Mouse (Mus musculus) kidney, adult 18-20 months (tissue): ENCODE data around the gene Mok.

Experiments
- DNase-seq: peaks from one replicate; pipeline ENCODE4 v3.0.0; 2021

Mok gene

GRCm38 (mm10) chr12:110846191-110846765, 5.5 kb upstream of the Mok start:
- peak; percentile 9 for DNase-seq

GRCm38 (mm10) chr12:110845131-110845880, 4.6 kb upstream of the Mok start:
- DNase-seq: peak; percentile 97

GRCm38 (mm10) chr12:110844227-110845130, 3.7 kb upstream of the Mok start:
- peak; percentile 63 for DNase-seq

- peak; percentile 92 for DNase-seq
Observed at GRCm38 (mm10) chr12:110843194-110844048, 2.7 kb upstream of the Mok start.

- DNase-seq: no peak
Observed at GRCm38 (mm10) chr12:110841731-110842493, 1.2 kb upstream of the Mok start.

GRCm38 (mm10) chr12:110837850-110838249, 2.9 kb downstream of the Mok start:
- DNase-seq: no peak

GRCm38 (mm10) chr12:110837192-110837841, 3.4 kb downstream of the Mok start:
- DNase-seq: peak; percentile 51

- DNase-seq: no peak
Observed at GRCm38 (mm10) chr12:110836729-110837128, 4.0 kb downstream of the Mok start.

GRCm38 (mm10) chr12:110835182-110835581, 5.6 kb downstream of the Mok start:
- no peak for DNase-seq

GRCm38 (mm10) chr12:110830293-110831024, 10.3 kb downstream of the Mok start:
- DNase-seq: no peak

GRCm38 (mm10) chr12:110828908-110829307, 11.8 kb downstream of the Mok start:
- no peak for DNase-seq

GRCm38 (mm10) chr12:110822366-110822765, 18.4 kb downstream of the Mok start:
- DNase-seq: no peak

GRCm38 (mm10) chr12:110821787-110822186, 19.0 kb downstream of the Mok start:
- no peak for DNase-seq

GRCm38 (mm10) chr12:110819367-110819766, 21.4 kb downstream of the Mok start:
- DNase-seq: no peak

- DNase-seq: no peak
Observed at GRCm38 (mm10) chr12:110816833-110817232, 23.9 kb downstream of the Mok start.

- no peak for DNase-seq
Observed at GRCm38 (mm10) chr12:110814924-110815323, 25.8 kb downstream of the Mok start.

- no peak for DNase-seq
Observed at GRCm38 (mm10) chr12:110813624-110814023, 27.1 kb downstream of the Mok start.

- no peak for DNase-seq
Observed at GRCm38 (mm10) chr12:110813132-110813531, 27.6 kb downstream of the Mok start.

GRCm38 (mm10) chr12:110808848-110809247, 31.9 kb downstream of the Mok start:
- no peak for DNase-seq

- DNase-seq: no peak
Observed at GRCm38 (mm10) chr12:110808430-110808829, 32.3 kb downstream of the Mok start.
